Mouse (Mus musculus): ENCODE measurements around the gene 4930519G04Rik. TPM values are rescaled to one million over a fixed set of nuclear protein-coding genes. Genes with fewer than 3 reads are reported as not detected.
A peak's percentile ranks its signal among the peaks of the same experiment; 100 is the strongest.
"Not testable (repeated sequence)": the region's sequence is repeated elsewhere in the genome, so short reads cannot be mapped to it uniquely, and the experiment has no call there.

The 4930519G04Rik gene
- polyA plus RNA-seq, 1 experiment from 2014 or later, result not detected

GRCm38 (mm10) chr5:114877487-114877886, 24.0 kb downstream of the 4930519G04Rik start:
- Histone ChIP-seq H3K27me3 (peaks cover 7% of the 10 kb centered on the region; the same call in 1 of the 2 replicates), H3K4me1 (replicated peaks) (no peaks in the 10 kb centered on the region), H3K36me3 (replicated peaks) (no peaks in the 10 kb centered on the region), H3K4me2 (no peak overlapping the region), H3K9ac (no peak overlapping the region), H3K4me3 (replicated peaks) (no peak overlapping the region), H3K27ac (replicated peaks) (no peak overlapping the region), H3K9me3 (replicated peaks) (no peaks in the 10 kb centered on the region)
- no peak for ATAC-seq (ENCODE audit: insufficient read depth)
- 61% methylated on average over 7 of the region's 7 CpGs for WGBS (ENCODE audit: insufficient replicate concordance)

GRCm38 (mm10) chr5:114879399-114879798, 25.9 kb downstream of the 4930519G04Rik start:
- no peaks in the 10 kb centered on the region for H3K9me3 ChIP-seq (replicated peaks)
- H3K4me1 ChIP-seq (replicated peaks), result no peaks in the 10 kb centered on the region
- H3K4me2 ChIP-seq, result no peak overlapping the region
- H3K27ac ChIP-seq (replicated peaks), result no peak overlapping the region
- ATAC-seq (ENCODE audit: insufficient read depth), result no peak
- no peak overlapping the region for H3K9ac ChIP-seq
- no peaks in the 10 kb centered on the region; the same call in 1 of the 2 replicates for H3K27me3 ChIP-seq
- H3K36me3 ChIP-seq (replicated peaks), result no peaks in the 10 kb centered on the region
- 34% methylated on average over 13 of the region's 13 CpGs for WGBS (ENCODE audit: insufficient replicate concordance)
- H3K4me3 ChIP-seq (replicated peaks), result no peak overlapping the region

- H3K27ac ChIP-seq (replicated peaks); H3K4me3 ChIP-seq (replicated peaks); H3K36me3 ChIP-seq (replicated peaks); H3K9me3 ChIP-seq (replicated peaks); ATAC-seq (ENCODE audit: insufficient read depth); H3K27me3 ChIP-seq; H3K4me1 ChIP-seq (replicated peaks); H3K9ac ChIP-seq; H3K4me2 ChIP-seq: not testable (repeated sequence)
- 64% methylated on average over 7 of the region's 7 CpGs for WGBS (ENCODE audit: insufficient replicate concordance)
Measured at GRCm38 (mm10) chr5:114882319-114882718, 28.9 kb downstream of the 4930519G04Rik start.

GRCm38 (mm10) chr5:114883022-114883421, 29.6 kb downstream of the 4930519G04Rik start:
- H3K27ac ChIP-seq (replicated peaks), result no peak overlapping the region
- H3K27me3 ChIP-seq, result no peaks in the 10 kb centered on the region; the same call in 1 of the 2 replicates
- no peaks in the 10 kb centered on the region for H3K36me3 ChIP-seq (replicated peaks)
- H3K9ac ChIP-seq, result no peak overlapping the region
- H3K4me1 ChIP-seq (replicated peaks), result no peaks in the 10 kb centered on the region
- H3K4me2 ChIP-seq, result no peak overlapping the region
- H3K4me3 ChIP-seq (replicated peaks), result no peak overlapping the region
- H3K9me3 ChIP-seq (replicated peaks), result no peaks in the 10 kb centered on the region
- WGBS (ENCODE audit: insufficient replicate concordance), result 68% methylated on average over 11 of the region's 11 CpGs
- ATAC-seq (ENCODE audit: insufficient read depth), result no peak

- Histone ChIP-seq H3K9ac (no peak overlapping the region), H3K27me3 (no peaks in the 10 kb centered on the region), H3K4me1 (replicated peaks) (no peaks in the 10 kb centered on the region), H3K4me2 (no peak overlapping the region), H3K27ac (replicated peaks) (no peak overlapping the region), H3K9me3 (replicated peaks) (no peaks in the 10 kb centered on the region), H3K36me3 (replicated peaks) (no peaks in the 10 kb centered on the region), H3K4me3 (replicated peaks) (no peak overlapping the region)
- ATAC-seq (ENCODE audit: insufficient read depth), result no peak
- WGBS (ENCODE audit: insufficient replicate concordance), result 56% methylated on average over 6 of the region's 6 CpGs
Measured at GRCm38 (mm10) chr5:114886801-114887200, 33.3 kb downstream of the 4930519G04Rik start.

GRCm38 (mm10) chr5:114888995-114889394, 35.5 kb downstream of the 4930519G04Rik start:
- Histone ChIP-seq H3K9ac (no peak overlapping the region), H3K4me3 (replicated peaks) (no peak overlapping the region), H3K27me3 (no peaks in the 10 kb centered on the region), H3K36me3 (replicated peaks) (no peaks in the 10 kb centered on the region), H3K27ac (replicated peaks) (no peak overlapping the region), H3K4me1 (replicated peaks) (no peaks in the 10 kb centered on the region), H3K4me2 (no peak overlapping the region), H3K9me3 (replicated peaks) (no peaks in the 10 kb centered on the region)
- 76% methylated on average over 2 of the region's 2 CpGs for WGBS (ENCODE audit: insufficient replicate concordance)
- no peak for ATAC-seq (ENCODE audit: insufficient read depth)

- WGBS (ENCODE audit: insufficient replicate concordance), result 61% methylated on average over 4 of the region's 4 CpGs
Measured at GRCm38 (mm10) chr5:114895542-114895941, 42.1 kb downstream of the 4930519G04Rik start.

GRCm38 (mm10) chr5:114896688-114897373, 43.4 kb downstream of the 4930519G04Rik start, which contains the start of gene Oasl2:
Oasl2 (plus strand) TSS chr5:114896936.
- peak within 1 kb of the TSS; percentile 25 for H3K4me3 ChIP-seq (replicated peaks)
- no peak within 1 kb of the TSS for H3K27ac ChIP-seq (replicated peaks)
- peaks cover 7% of the 10 kb centered on the region; the same call in 1 of the 2 replicates for H3K27me3 ChIP-seq
- H3K9ac ChIP-seq, result no peak within 1 kb of the TSS
- H3K36me3 ChIP-seq (replicated peaks), result no peaks in the 10 kb centered on the region
- H3K4me1 ChIP-seq (replicated peaks), result peaks cover 12% of the 10 kb centered on the region
- no peak for ATAC-seq (ENCODE audit: insufficient read depth)
- WGBS (ENCODE audit: insufficient replicate concordance), result 37% methylated on average over 13 of the region's 13 CpGs
- peak within 1 kb of the TSS; percentile 45 for H3K4me2 ChIP-seq
- no peaks in the 10 kb centered on the region for H3K9me3 ChIP-seq (replicated peaks)

More at GRCm38 (mm10) chr5:114895542-114895941, 42.1 kb downstream of the 4930519G04Rik start:
- H3K4me2 ChIP-seq, result no peak overlapping the region
- no peak overlapping the region for H3K27ac ChIP-seq (replicated peaks)
- no peaks in the 10 kb centered on the region for H3K9me3 ChIP-seq (replicated peaks)
- ATAC-seq (ENCODE audit: insufficient read depth), result no peak
- no peak overlapping the region for H3K4me3 ChIP-seq (replicated peaks)
- H3K36me3 ChIP-seq (replicated peaks), result no peaks in the 10 kb centered on the region
- H3K9ac ChIP-seq, result no peak overlapping the region
- peaks cover 12% of the 10 kb centered on the region for H3K4me1 ChIP-seq (replicated peaks)
- peaks cover 7% of the 10 kb centered on the region; the same call in 1 of the 2 replicates for H3K27me3 ChIP-seq

- 3% methylated on average over 7 of the region's 7 CpGs for WGBS (ENCODE audit: insufficient replicate concordance)
- peaks cover 12% of the 10 kb centered on the region for H3K4me1 ChIP-seq (replicated peaks)
- H3K4me2 ChIP-seq, result peak overlapping the region; percentile 45
- H3K9ac ChIP-seq, result no peak overlapping the region
- H3K36me3 ChIP-seq (replicated peaks), result no peaks in the 10 kb centered on the region
- H3K4me3 ChIP-seq (replicated peaks), result peak overlapping the region; percentile 25
- no peak for ATAC-seq (ENCODE audit: insufficient read depth)
- no peak overlapping the region for H3K27ac ChIP-seq (replicated peaks)
- no peaks in the 10 kb centered on the region for H3K9me3 ChIP-seq (replicated peaks)
- peaks cover 7% of the 10 kb centered on the region; the same call in 1 of the 2 replicates for H3K27me3 ChIP-seq
Measured at GRCm38 (mm10) chr5:114897374-114897793, 43.9 kb downstream of the 4930519G04Rik start.

GRCm38 (mm10) chr5:114898857-114899256, 45.4 kb downstream of the 4930519G04Rik start:
- WGBS (ENCODE audit: insufficient replicate concordance), result 48% methylated on average over 7 of the region's 7 CpGs
- Histone ChIP-seq H3K27me3 (peaks cover 7% of the 10 kb centered on the region; the same call in 1 of the 2 replicates), H3K4me1 (replicated peaks) (peaks cover 12% of the 10 kb centered on the region)

GRCm38 (mm10) chr5:114902413-114902812, 48.9 kb downstream of the 4930519G04Rik start:
- no peak overlapping the region for H3K27ac ChIP-seq (replicated peaks)
- H3K36me3 ChIP-seq (replicated peaks), result no peaks in the 10 kb centered on the region
- H3K9ac ChIP-seq, result no peak overlapping the region
- H3K4me3 ChIP-seq (replicated peaks), result no peak overlapping the region
- 26% methylated on average over 1 of the region's 1 CpGs for WGBS (ENCODE audit: insufficient replicate concordance)
- H3K9me3 ChIP-seq (replicated peaks), result no peaks in the 10 kb centered on the region
- H3K4me1 ChIP-seq (replicated peaks), result no peaks in the 10 kb centered on the region
- ATAC-seq (ENCODE audit: insufficient read depth), result no peak
- peaks cover 7% of the 10 kb centered on the region; the same call in 1 of the 2 replicates for H3K27me3 ChIP-seq
- H3K4me2 ChIP-seq, result no peak overlapping the region

More at GRCm38 (mm10) chr5:114898857-114899256, 45.4 kb downstream of the 4930519G04Rik start:
- H3K9ac ChIP-seq, result no peak overlapping the region
- no peak overlapping the region for H3K4me2 ChIP-seq
- H3K9me3 ChIP-seq (replicated peaks), result no peaks in the 10 kb centered on the region
- no peak overlapping the region for H3K4me3 ChIP-seq (replicated peaks)
- ATAC-seq (ENCODE audit: insufficient read depth), result no peak
- H3K27ac ChIP-seq (replicated peaks), result no peak overlapping the region
- H3K36me3 ChIP-seq (replicated peaks), result no peaks in the 10 kb centered on the region
